Mouse (Mus musculus) cerebellum, adult 11 months (tissue): Measurements from ENCODE around the gene Omt2a.
"Not testable (repeated sequence)": the region's sequence is repeated elsewhere in the genome, so short reads cannot be mapped to it uniquely, and the experiment has no call there.

Source experiments
- DNase-seq: peaks from one replicate; pipeline ENCODE4 v3.0.0; 2022

Gene Omt2a

DNA sequence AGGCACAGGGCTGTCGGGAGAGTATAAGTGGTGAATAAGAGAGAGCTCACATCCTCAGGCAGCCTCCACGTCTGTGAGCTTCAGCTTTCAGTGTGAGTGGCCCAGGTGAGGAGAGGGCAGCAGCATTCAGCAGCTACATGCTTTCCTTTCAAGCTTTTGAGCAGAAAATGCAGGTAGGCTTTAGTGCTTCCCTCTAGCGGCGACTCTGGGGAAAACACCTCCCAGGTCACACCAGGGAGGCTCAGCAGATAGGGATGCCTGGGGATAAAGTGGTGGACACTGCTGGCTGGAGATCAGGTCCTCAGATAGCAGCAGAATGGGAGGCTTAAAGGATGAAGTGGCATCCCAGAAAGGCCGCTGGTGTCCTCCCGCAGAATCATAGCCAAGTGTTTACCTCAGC lies 18.5 kb downstream of the Omt2a start:
- DNase-seq: peak; percentile 9

DNA sequence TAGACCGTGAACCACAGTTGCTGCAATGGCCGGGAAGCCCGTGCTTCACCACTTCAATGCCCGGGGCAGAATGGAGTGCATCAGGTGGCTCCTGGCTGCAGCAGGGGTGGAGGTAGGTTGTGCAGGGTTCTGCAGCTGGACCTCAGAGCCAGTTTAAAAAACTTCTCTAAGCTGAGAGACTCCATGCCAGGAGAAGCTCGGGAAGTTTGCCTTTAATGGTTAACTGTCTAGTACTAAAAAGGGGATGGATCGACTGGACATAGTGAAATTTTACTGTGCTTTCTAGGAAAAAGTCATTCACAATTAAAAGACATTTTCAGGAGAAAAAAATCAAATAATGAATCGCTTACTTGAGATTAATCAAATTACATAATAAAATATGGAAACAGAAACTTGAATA lies 19.8 kb downstream of the Omt2a start:
- not testable (repeated sequence) for DNase-seq

DNA sequence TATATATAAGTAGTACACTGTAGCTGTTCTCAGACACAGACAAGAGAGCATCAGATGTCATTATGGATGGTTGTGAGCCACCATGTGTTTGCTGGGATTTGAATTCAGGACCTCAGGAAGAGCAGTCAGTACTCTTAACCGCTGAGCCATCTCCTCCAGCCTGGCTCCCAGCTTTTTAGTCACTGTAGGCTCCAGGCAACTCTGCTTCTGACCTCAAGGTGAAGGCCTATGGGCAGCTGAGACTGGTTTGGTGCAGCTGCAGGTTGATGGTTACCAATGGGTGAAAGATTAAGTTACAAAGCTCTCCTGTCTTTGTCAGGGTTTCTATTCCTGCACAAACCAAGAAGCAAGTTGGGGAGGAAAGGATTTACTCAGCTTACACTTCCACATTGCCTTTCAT lies 20.9 kb downstream of the Omt2a start:
- not testable (repeated sequence) for DNase-seq

DNA sequence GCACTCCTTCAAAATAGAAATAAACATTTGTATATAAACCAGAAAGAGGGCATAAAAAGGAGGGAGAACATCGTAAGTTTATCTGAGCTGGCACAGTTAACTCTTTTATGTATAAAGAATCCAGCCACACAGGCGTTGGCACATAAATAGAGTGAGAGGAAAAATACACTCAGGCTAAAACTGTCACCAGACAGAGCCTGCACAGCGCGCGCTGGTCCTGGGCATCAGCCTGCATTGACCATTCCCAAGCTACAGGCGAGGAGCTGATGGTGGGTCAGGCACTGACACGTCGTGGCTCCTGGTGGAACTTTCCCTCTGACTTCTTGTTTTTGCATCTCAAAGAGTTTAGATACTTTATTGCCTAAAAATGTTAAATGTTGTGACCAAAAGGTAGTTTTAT lies 22.1 kb downstream of the Omt2a start:
- not testable (repeated sequence) for DNase-seq

DNA sequence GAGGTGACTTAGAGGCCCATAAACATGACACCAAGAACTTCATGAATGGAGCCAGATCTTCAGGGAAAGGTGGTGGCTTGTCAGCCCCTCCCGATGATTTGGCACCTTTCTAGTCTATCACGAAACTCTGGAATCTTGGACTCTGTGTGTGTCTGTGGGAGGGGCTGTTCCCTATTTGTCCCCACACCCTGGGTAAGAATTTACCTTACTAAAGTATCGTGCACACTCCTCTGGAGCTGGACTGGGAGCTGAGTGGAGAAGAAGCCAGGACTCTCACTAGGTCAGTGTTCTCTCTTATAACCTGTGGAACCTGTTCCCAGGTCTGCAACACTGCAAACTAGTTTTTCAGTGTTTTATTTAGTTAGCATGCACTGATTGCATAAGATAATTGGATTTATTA lies 24.9 kb downstream of the Omt2a start, which contains the start of gene Gm10639:
Gene Gm10639 (plus strand): TSS at position 201 of the 400 bp plus-strand sequence.
- not testable (repeated sequence) for DNase-seq

DNA sequence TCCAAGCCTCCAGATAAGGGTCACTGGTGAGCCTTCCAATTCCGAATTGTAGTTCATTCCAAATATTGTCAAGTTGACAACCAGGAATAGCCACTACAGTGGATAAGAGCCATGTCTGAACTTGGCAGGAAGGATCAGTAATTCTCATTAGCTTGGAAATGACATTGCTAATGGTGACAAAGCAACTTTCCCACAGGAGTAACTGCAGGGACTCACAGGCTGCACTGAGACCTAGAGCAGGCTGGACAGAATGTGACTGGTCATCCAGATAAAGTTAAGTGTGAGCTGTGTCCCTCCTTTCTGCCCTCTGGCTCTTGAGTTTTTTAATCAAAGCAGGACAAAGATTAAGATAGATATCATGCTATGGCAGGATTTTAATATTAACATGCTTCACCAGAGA lies 25.5 kb downstream of the Omt2a start:
- not testable (repeated sequence) for DNase-seq

DNA sequence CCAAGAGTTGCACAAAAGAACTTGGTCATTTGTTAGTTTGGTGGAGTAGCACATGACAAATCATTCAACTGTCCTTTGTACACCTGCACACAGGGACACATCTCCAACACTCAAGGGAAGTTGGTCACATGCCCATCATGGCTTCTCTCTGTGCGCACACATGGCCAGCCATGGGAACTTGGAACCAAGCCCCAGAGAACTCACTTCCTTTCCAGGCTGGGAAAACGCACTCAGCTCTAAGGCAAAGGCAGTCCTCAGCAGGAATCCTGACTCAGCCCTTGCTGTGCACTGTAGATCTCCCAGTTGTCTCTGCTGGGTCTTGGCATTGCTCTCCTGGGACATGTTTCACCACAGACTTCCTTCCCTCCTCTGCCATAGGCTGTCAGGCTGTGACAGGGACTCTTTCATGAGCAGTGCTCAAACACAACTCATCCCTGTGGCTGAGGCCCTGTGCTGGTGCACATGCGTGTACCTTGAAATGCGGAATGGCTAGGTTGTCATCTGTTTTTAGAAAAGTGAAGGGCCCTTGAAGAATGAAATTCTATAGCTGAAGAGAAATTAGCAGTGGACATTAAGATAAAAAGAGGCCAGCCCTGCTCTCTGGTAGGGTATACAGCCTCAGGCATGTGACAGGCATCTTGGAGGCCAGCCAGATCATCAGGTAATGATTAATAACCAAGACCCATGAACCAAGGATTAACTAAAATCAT lies 32.4 kb downstream of the Omt2a start:
- not testable (repeated sequence) for DNase-seq

DNA sequence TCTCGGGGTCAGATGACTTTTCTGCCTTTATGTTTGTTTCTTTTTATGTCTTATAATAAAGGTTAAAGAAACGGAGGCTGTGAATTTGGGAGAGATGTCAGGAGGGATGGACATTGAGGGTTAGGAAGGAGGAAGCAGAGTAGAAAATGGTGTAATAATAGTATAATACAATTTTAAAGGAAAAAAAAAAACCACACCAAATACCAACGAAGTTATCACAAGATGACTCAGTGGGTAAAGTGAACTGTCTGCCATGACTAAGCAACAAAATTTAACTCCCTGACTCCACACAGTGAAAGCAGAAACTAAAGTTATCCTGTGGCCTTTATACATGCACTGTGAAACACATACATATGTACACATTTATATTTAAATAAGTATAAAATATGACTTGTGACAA lies 43.7 kb downstream of the Omt2a start:
- not testable (repeated sequence) for DNase-seq
